Mouse (Mus musculus): ENCODE measurements around the gene Cyp4f18. TPM values are rescaled to one million over a fixed set of nuclear protein-coding genes. Genes with fewer than 3 reads are reported as not detected.
"Not testable (repeated sequence)": the region's sequence is repeated elsewhere in the genome, so short reads cannot be mapped to it uniquely, and the experiment has no call there.

Cyp4f18 gene
- polyA plus RNA-seq (2014; fragmentation: Nextera tagmentation; extraction: Ambion mirVana), result 0.66 and 0.68 TPM in 2 replicates

DNA sequence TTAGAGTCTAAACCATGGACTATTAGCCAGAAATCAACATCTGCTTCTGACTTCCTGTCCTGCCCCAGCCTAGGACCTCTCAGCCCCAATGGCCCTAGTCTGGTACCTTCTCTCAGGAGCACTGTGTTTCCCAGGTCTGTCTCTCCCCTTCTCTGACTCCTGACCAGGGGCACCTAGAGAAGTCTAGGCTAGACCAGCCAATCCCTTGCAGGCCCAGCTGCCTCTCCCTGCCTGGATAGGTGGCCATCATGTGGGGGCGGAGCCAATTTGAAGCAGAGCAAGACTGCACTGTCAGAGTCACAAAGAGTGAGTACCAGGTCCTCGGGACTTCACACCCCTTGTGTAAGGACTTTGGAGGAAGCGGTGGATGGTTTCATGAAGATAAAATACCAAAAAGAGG, at the start of gene Cyp4f18:
Gene Cyp4f18, minus strand, starts transcription at position 154 of the 400 bp plus-strand sequence.
- ATAC-seq (ENCODE audit: low read depth), result no peak
- no peaks in the 10 kb centered on the region for H3K9me3 ChIP-seq (ENCODE audit: control insufficient read depth, low read length)

DNA sequence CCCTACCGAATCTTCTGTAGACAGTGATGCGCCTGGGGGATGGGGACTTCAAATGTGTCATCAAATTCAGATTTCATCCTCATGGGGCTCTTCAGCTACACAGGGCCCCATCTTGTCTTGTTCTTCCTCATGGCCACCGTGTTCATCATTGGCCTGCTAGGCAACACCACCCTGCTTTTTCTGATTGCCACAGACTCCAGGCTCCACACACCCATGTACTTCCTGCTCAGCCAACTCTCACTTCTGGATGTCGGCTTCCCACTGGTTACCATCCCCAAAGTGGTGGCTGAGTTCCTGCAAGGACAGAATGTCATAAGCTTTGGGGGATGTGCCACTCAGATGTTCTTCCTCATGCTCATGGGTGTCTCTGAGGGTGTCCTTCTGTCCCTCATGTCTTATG, 48.2 kb upstream of the Cyp4f18 start:
- 91% methylated on average over 3 of the region's 4 CpGs for WGBS

More for the DNA sequence above, at the start of gene Cyp4f18:
- H3K4me1 ChIP-seq (ENCODE audit: control insufficient read depth, insufficient read depth, low read length), result no peaks in the 10 kb centered on the region
- H3K9ac ChIP-seq (replicated peaks; ENCODE audit: low read depth, low read length), result no peak within 1 kb of the TSS
- no peak within 1 kb of the TSS for H3K4me3 ChIP-seq (ENCODE audit: low read depth, low read length)
- no peaks in the 10 kb centered on the region for H3K36me3 ChIP-seq (ENCODE audit: control insufficient read depth, insufficient read depth, low read length)
- H3K27me3 ChIP-seq (ENCODE audit: control insufficient read depth, insufficient read depth, low read length), result no peaks in the 10 kb centered on the region
- H3K4me2 ChIP-seq (ENCODE audit: low read depth, low read length), result no peak within 1 kb of the TSS
- WGBS, result 82% methylated on average over 3 of the region's 3 CpGs
- no peak within 1 kb of the TSS for H3K27ac ChIP-seq (ENCODE audit: low read depth, low read length)

DNA sequence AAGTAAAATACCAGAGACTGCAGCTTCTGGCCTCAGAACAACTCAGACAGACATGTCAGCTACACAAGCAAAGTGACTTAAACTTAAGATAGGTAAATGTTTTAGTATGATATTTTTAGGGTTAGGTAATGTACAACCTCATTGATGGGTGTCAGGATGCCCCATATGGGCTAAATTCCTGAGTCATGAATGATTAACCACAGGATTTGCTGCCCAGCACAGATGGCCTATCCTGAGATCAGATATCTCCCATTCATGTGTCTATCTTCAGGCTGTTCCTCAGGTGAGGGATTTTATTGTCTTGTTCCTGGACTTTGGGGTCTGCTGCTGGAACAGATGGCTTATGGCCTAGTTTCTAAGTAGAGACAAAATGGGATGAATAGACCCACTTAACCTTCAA, 45.2 kb upstream of the Cyp4f18 start:
- ATAC-seq (ENCODE audit: low read depth); H3K9me3 ChIP-seq (ENCODE audit: control insufficient read depth, low read length); H3K4me3 ChIP-seq (ENCODE audit: low read depth, low read length); H3K36me3 ChIP-seq (ENCODE audit: control insufficient read depth, insufficient read depth, low read length); H3K4me2 ChIP-seq (ENCODE audit: low read depth, low read length); H3K27ac ChIP-seq (ENCODE audit: low read depth, low read length); H3K27me3 ChIP-seq (ENCODE audit: control insufficient read depth, insufficient read depth, low read length); H3K4me1 ChIP-seq (ENCODE audit: control insufficient read depth, insufficient read depth, low read length); H3K9ac ChIP-seq (replicated peaks; ENCODE audit: low read depth, low read length): not testable (repeated sequence)

More for the DNA sequence above, 48.2 kb upstream of the Cyp4f18 start:
- not testable (repeated sequence) for H3K36me3 ChIP-seq (ENCODE audit: control insufficient read depth, insufficient read depth, low read length); H3K27ac ChIP-seq (ENCODE audit: low read depth, low read length); ATAC-seq (ENCODE audit: low read depth); H3K9ac ChIP-seq (replicated peaks; ENCODE audit: low read depth, low read length); H3K4me2 ChIP-seq (ENCODE audit: low read depth, low read length); H3K27me3 ChIP-seq (ENCODE audit: control insufficient read depth, insufficient read depth, low read length); H3K9me3 ChIP-seq (ENCODE audit: control insufficient read depth, low read length); H3K4me1 ChIP-seq (ENCODE audit: control insufficient read depth, insufficient read depth, low read length); H3K4me3 ChIP-seq (ENCODE audit: low read depth, low read length)

DNA sequence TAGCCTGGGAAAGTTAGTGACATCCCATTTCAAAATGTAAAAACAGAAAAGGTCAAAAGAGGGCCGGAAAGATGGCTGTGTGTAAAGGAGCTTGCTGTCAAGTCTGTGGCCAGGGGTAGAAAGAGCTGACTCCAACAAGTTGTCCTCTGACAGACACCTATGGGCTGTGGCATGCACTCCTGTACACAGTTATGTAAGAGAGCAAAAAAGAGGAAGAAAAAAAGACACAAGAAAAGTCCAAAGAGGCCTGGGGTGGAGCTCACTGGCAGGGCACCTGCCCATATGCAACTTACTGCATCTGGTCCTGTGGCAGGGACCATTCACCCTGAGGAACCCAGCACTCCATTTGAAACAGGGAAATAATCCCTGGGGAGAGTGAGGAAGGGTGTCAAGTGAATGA, 33.1 kb upstream of the Cyp4f18 start:
- Histone ChIP-seq H3K4me3 (ENCODE audit: low read depth, low read length) (no peak overlapping the region), H3K36me3 (ENCODE audit: control insufficient read depth, insufficient read depth, low read length) (no peaks in the 10 kb centered on the region), H3K9me3 (ENCODE audit: control insufficient read depth, low read length) (no peaks in the 10 kb centered on the region), H3K4me1 (ENCODE audit: control insufficient read depth, insufficient read depth, low read length) (no peaks in the 10 kb centered on the region), H3K9ac (replicated peaks; ENCODE audit: low read depth, low read length) (no peak overlapping the region), H3K27me3 (ENCODE audit: control insufficient read depth, insufficient read depth, low read length) (no peaks in the 10 kb centered on the region), H3K27ac (ENCODE audit: low read depth, low read length) (no peak overlapping the region), H3K4me2 (ENCODE audit: low read depth, low read length) (no peak overlapping the region)
- 82% methylated on average over 1 of the region's 1 CpGs for WGBS
- ATAC-seq (ENCODE audit: low read depth), result no peak

DNA sequence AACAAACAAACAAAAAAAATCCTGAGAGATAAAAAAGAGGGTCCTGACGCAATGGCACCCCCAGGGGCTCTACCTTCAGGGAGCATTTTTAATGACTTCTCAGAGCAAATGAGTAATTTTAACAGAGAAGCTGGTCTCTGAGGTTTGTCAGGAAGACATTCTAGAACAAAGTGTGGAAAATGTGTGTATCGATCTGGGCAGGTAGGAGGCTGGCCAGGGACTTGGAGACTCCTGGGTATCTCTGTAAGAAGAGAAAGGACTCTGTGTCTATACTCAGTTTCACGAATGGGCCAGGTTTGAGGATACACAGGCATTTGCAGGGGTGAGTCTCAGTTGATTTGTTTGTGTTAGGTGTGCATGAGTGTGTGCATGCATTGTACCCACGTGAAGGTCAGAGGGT, 31.5 kb upstream of the Cyp4f18 start, which contains the start of gene Olfr372:
Gene Olfr372, plus strand, starts transcription at position 301 of the 400 bp plus-strand sequence.
- not testable (repeated sequence) for H3K9me3 ChIP-seq (ENCODE audit: control insufficient read depth, low read length); H3K27me3 ChIP-seq (ENCODE audit: control insufficient read depth, insufficient read depth, low read length); H3K4me3 ChIP-seq (ENCODE audit: low read depth, low read length); H3K36me3 ChIP-seq (ENCODE audit: control insufficient read depth, insufficient read depth, low read length); H3K4me2 ChIP-seq (ENCODE audit: low read depth, low read length); H3K27ac ChIP-seq (ENCODE audit: low read depth, low read length); H3K9ac ChIP-seq (replicated peaks; ENCODE audit: low read depth, low read length); H3K4me1 ChIP-seq (ENCODE audit: control insufficient read depth, insufficient read depth, low read length); ATAC-seq (ENCODE audit: low read depth)
- 85% methylated on average over 4 of the region's 4 CpGs for WGBS

DNA sequence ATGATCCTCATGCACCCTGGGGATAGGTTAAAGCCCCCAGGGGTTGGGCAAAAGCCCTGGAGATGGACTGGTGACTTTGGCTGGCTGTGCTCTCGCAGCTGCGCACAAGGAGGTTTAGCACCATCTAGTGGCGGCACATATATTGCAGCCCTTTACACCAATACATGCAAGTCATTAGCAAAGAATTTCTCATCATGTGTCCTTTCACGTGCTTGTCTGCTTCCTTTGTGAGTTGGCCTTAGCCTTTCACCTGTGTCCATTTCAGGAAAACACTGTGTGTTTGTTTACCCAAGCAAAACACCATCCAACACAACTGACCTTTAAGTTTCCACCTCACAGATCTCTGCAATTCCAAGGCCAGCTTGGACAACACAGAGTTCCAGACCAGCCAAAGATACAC, 23.5 kb upstream of the Cyp4f18 start:
- H3K4me3 ChIP-seq (ENCODE audit: low read depth, low read length); H3K4me1 ChIP-seq (ENCODE audit: control insufficient read depth, insufficient read depth, low read length); H3K4me2 ChIP-seq (ENCODE audit: low read depth, low read length); H3K9ac ChIP-seq (replicated peaks; ENCODE audit: low read depth, low read length); H3K9me3 ChIP-seq (ENCODE audit: control insufficient read depth, low read length); H3K36me3 ChIP-seq (ENCODE audit: control insufficient read depth, insufficient read depth, low read length); ATAC-seq (ENCODE audit: low read depth); H3K27me3 ChIP-seq (ENCODE audit: control insufficient read depth, insufficient read depth, low read length); H3K27ac ChIP-seq (ENCODE audit: low read depth, low read length): not testable (repeated sequence)
- WGBS, result 29% methylated on average over 4 of the region's 4 CpGs

DNA sequence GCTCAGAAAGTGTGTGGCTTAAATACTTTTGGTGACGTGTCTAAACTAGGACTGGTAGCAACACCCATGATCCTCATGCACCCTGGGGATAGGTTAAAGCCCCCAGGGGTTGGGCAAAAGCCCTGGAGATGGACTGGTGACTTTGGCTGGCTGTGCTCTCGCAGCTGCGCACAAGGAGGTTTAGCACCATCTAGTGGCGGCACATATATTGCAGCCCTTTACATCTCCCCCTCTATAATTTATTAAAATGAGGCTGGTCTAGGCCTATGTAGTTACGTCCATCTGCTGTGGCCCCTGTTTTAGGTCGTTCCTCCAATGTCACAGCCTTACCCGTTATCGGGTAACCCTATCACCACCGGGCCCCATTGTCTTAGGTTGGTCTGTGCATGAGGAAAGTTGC, 15.5 kb upstream of the Cyp4f18 start:
- H3K27ac ChIP-seq (ENCODE audit: low read depth, low read length); H3K27me3 ChIP-seq (ENCODE audit: control insufficient read depth, insufficient read depth, low read length); H3K9me3 ChIP-seq (ENCODE audit: control insufficient read depth, low read length); H3K9ac ChIP-seq (replicated peaks; ENCODE audit: low read depth, low read length); H3K4me1 ChIP-seq (ENCODE audit: control insufficient read depth, insufficient read depth, low read length); H3K4me2 ChIP-seq (ENCODE audit: low read depth, low read length); ATAC-seq (ENCODE audit: low read depth); H3K4me3 ChIP-seq (ENCODE audit: low read depth, low read length); H3K36me3 ChIP-seq (ENCODE audit: control insufficient read depth, insufficient read depth, low read length): not testable (repeated sequence)
- 5% methylated on average over 4 of the region's 9 CpGs for WGBS

DNA sequence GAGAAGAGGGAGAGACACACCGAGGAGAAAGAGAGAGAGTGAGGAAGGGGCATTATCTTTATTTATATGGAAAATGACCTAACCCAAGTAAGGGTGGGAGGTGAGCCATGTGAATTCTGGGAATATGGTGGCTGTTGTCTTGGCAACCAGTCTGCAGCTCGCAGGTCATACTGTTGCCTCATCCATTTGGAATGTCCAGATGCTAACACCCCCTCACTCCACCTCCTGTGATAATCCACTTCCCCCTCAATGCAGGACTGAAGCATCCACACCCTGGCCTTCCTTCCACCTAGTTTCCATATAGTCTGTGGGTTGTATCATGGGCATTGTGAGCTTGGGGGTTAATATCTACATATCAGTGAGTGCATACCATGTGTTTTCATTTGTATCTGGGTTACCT, 10.4 kb upstream of the Cyp4f18 start:
- WGBS, result 51% methylated on average over 2 of the region's 2 CpGs
- ATAC-seq (ENCODE audit: low read depth), result no peak
- Histone ChIP-seq H3K4me3 (ENCODE audit: low read depth, low read length) (no peak overlapping the region), H3K27ac (ENCODE audit: low read depth, low read length) (no peak overlapping the region), H3K4me1 (ENCODE audit: control insufficient read depth, insufficient read depth, low read length) (no peaks in the 10 kb centered on the region), H3K9ac (replicated peaks; ENCODE audit: low read depth, low read length) (no peak overlapping the region), H3K4me2 (ENCODE audit: low read depth, low read length) (no peak overlapping the region), H3K36me3 (ENCODE audit: control insufficient read depth, insufficient read depth, low read length) (no peaks in the 10 kb centered on the region), H3K9me3 (ENCODE audit: control insufficient read depth, low read length) (no peaks in the 10 kb centered on the region), H3K27me3 (ENCODE audit: control insufficient read depth, insufficient read depth, low read length) (no peaks in the 10 kb centered on the region)

DNA sequence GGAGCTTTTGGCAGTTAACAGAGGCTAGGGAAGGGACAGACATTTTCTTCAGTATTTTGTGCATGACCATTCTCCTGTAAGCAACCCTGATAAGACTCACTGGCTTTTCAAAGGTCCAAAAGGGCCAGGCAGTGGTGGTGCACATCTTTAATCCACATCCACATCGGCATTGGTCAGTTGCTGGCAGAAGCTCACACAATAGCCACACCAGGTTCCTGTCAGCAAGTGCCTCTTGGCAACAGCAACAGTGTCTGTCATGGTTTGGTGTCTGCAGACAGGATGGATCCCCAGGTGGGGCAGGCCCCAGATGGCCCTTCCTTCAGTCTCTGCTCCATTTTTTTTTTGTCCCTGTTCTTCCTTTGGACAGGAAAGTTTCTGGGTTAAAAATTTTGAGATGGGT, 9.6 kb upstream of the Cyp4f18 start:
- WGBS, result 88% methylated on average over 1 of the region's 1 CpGs
- H3K4me2 ChIP-seq (ENCODE audit: low read depth, low read length); H3K4me3 ChIP-seq (ENCODE audit: low read depth, low read length); H3K4me1 ChIP-seq (ENCODE audit: control insufficient read depth, insufficient read depth, low read length); H3K36me3 ChIP-seq (ENCODE audit: control insufficient read depth, insufficient read depth, low read length); H3K9me3 ChIP-seq (ENCODE audit: control insufficient read depth, low read length); H3K27me3 ChIP-seq (ENCODE audit: control insufficient read depth, insufficient read depth, low read length); H3K27ac ChIP-seq (ENCODE audit: low read depth, low read length); ATAC-seq (ENCODE audit: low read depth); H3K9ac ChIP-seq (replicated peaks; ENCODE audit: low read depth, low read length): not testable (repeated sequence)

DNA sequence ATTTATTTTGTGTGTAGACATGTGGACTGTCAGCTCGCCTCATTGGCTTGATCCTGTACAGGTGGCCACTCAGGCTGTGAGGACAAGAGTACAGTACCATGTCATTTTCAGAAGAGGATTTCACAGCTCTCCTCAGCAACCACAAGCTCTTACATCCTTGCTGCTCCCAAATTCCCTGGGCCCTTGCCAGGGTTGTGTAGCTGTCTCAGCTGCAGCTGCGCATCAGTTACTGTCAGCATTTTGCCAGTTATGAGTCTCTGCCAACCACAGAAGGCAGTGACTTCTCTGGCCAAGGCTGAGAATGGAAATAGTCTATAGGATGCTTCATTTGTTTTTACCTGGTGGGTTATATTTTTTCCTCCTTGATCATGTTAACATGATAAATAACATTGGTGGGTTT, 8.7 kb upstream of the Cyp4f18 start:
- no peak overlapping the region for H3K4me2 ChIP-seq (ENCODE audit: low read depth, low read length)
- H3K9ac ChIP-seq (replicated peaks; ENCODE audit: low read depth, low read length), result no peak overlapping the region
- no peaks in the 10 kb centered on the region for H3K9me3 ChIP-seq (ENCODE audit: control insufficient read depth, low read length)
- H3K4me1 ChIP-seq (ENCODE audit: control insufficient read depth, insufficient read depth, low read length), result no peaks in the 10 kb centered on the region
- no peak overlapping the region for H3K4me3 ChIP-seq (ENCODE audit: low read depth, low read length)
- ATAC-seq (ENCODE audit: low read depth), result no peak
- WGBS, result 75% methylated on average over 2 of the region's 2 CpGs
- H3K27me3 ChIP-seq (ENCODE audit: control insufficient read depth, insufficient read depth, low read length), result no peaks in the 10 kb centered on the region
- no peaks in the 10 kb centered on the region for H3K36me3 ChIP-seq (ENCODE audit: control insufficient read depth, insufficient read depth, low read length)
- H3K27ac ChIP-seq (ENCODE audit: low read depth, low read length), result no peak overlapping the region
